Mouse (Mus musculus): ENCODE data around the gene Tysnd1. TPM values are rescaled to one million over a fixed set of nuclear protein-coding genes. Genes with fewer than 3 reads are reported as not detected.

Tysnd1 gene
- total RNA-seq (2018; cell fraction: chromatin; rRNA removed): 10 to 100 TPM in 12 of 26 experiments, 1 to 10 TPM in 14; 3.7 to 20.0 (median 9.2) TPM
- 10 to 100 TPM in 23 of 26 experiments, 1 to 10 TPM in 3; 7.0 to 18.4 (median 13.6) TPM for total RNA-seq (2018; cell fraction: cytosol; rRNA removed)
- total RNA-seq (2018; cell fraction: nucleus; rRNA removed): 10 to 100 TPM in 19 of 26 experiments, 1 to 10 TPM in 7; 6.4 to 28.4 (median 12.1) TPM
- polyA plus RNA-seq (2018): 9.0 to 16.4 TPM (median 13.3 TPM) in 3 replicates

DNA sequence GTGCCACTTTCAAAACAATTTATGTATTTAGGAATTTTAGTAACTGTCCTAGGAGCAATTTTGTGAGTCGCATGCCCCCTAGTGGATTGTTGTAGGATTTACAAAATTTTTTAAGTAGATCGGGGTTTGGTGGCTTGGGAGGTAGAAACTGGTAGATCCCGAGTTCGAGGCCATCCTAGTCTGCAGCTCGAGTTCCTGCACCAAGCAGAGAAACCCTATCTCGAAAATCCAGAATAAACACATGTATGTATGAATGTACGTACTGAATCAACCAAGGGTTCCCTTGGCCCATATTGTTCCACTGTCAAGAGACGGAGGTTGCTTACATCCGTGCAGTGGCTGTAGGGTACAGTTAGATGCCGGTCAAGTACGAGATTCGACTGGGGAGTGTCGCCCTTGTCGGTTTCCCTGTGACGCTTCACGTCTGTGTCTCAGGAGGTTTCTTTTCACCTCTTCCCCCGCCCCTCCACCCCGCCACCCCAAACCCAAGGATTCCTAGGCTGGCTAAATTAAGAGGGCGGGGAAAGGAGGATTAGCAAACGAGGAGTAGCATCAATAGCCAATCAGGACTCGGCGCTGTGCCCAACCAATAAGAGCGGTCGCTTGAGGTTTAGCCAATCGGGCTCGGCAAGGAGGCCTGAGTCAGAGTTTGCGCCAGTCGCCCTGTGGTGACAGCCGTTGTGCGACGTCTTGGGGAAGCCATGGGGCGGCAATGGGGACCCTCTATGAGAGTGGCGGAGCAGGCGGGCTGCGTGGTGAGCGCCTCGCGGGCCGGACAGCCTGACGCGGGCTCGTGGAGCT is at the start of gene Tysnd1:
Gene Tysnd1, plus strand, starts transcription at position 645 of the 801 bp plus-strand sequence.
- Histone ChIP-seq H3K79me2 (ENCODE audit: inconsistent target) (peaks cover 14% of the 10 kb centered on the region; the same call in 1 of the 2 replicates), H3K36me3 (ENCODE audit: inconsistent target) (peaks cover 20% of the 10 kb centered on the region), H3K27ac (peak within 1 kb of the TSS; percentile 58), H3K4me3 (ENCODE audit: inconsistent target) (peak within 1 kb of the TSS; percentile 56)
- under 1% methylated on average over 42 of the region's 42 CpGs for WGBS (ENCODE audit: missing documents)

- no peak overlapping the region for H3K27ac ChIP-seq
- no peak overlapping the region for H3K4me3 ChIP-seq (ENCODE audit: inconsistent target)
- no peaks in the 10 kb centered on the region for H3K79me2 ChIP-seq (ENCODE audit: inconsistent target)
- 99% methylated on average over 7 of the region's 7 CpGs for WGBS (ENCODE audit: missing documents)
- no peaks in the 10 kb centered on the region for H3K36me3 ChIP-seq (ENCODE audit: inconsistent target)
Measured at GRCm38 (mm10) chr10:61646557-61646956, 48.8 kb upstream of the Tysnd1 start.

DNA sequence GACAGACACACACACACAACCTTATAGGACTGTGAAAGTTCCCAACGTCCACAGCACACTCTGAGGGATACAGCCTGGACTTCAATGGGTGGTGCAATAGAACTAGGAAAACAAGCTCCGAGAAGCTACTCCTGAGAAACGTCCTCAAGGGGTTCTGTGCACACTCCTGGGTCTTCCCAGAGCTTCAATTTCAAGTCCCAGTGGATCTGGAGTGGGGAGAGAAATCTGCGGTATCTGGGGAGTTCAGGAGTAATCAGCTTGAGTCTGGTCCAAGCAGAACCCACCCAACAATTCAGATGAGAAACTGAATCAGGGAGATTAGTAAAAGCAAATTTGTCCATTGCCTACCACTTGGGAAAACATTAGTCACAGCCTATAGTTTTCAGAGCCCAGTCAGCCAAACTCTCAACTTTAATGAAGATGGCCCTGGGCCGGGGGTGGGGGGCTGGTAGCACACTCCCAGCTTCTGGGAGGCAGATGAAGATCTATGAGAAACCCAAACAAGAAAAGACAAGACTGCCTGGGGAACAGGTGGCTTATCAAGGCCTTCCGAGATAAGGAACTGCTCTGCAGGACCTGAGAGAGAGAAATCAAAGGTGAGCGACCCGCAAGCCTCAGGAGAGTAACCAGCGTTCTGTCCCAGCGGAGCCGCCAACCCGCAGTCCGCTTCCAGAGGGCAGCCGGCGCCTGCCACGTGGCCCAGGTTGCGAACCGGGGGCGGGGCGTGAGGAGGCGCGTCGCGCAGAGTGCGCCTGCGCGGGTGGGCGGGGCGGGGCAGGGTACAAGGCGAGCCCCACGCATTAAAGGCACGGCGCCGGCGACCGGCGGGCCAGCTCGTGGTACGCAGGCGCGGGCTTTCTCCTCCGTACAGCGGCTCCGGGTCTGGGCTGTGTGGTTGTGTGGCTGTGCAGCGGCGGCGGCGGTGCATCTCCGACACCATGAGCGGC is 47.3 kb upstream of the Tysnd1 start, which contains the start of gene Ppa1:
Gene Ppa1, plus strand, starts transcription at position 763 of the 947 bp plus-strand sequence.
- Histone ChIP-seq H3K36me3 (ENCODE audit: inconsistent target) (no peaks in the 10 kb centered on the region), H3K4me3 (ENCODE audit: inconsistent target) (peak within 1 kb of the TSS; percentile 81), H3K27ac (no peak within 1 kb of the TSS), H3K79me2 (ENCODE audit: inconsistent target) (no peaks in the 10 kb centered on the region)
- WGBS (ENCODE audit: missing documents): 4% methylated on average over 40 of the region's 50 CpGs

- Histone ChIP-seq H3K79me2 (ENCODE audit: inconsistent target) (no peaks in the 10 kb centered on the region), H3K4me3 (ENCODE audit: inconsistent target) (peak overlapping the region; percentile 81), H3K27ac (no peak overlapping the region), H3K36me3 (ENCODE audit: inconsistent target) (no peaks in the 10 kb centered on the region)
- 3% methylated on average over 47 of the region's 49 CpGs for WGBS (ENCODE audit: missing documents)
Measured at GRCm38 (mm10) chr10:61648737-61649645, 46.3 kb upstream of the Tysnd1 start.

DNA sequence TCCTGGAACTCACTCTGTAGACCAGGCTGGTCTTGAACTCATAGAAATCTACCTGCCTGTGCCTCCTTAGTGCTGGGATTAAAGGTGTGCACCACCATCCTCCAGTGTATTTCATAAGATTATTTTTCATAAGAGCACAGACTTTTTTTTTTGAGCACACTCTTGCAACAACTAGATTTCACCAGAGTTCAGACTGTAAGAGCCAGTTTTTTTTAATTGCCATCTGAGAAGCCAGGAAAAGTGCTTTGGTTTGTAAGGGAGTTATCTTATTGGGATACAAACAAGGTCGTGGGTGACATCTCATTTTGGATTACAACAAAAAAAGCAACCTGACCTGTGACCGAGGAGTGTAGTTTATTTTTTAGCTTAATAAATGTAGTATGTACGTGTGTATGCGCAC is 41.2 kb upstream of the Tysnd1 start:
- WGBS (ENCODE audit: missing documents): 93% methylated on average over 4 of the region's 4 CpGs
- no peak overlapping the region for H3K27ac ChIP-seq
- H3K36me3 ChIP-seq (ENCODE audit: inconsistent target): no peaks in the 10 kb centered on the region
- H3K4me3 ChIP-seq (ENCODE audit: inconsistent target): no peak overlapping the region
- H3K79me2 ChIP-seq (ENCODE audit: inconsistent target): no peaks in the 10 kb centered on the region

- WGBS (ENCODE audit: missing documents): 46% methylated on average over 7 of the region's 7 CpGs
- H3K36me3 ChIP-seq (ENCODE audit: inconsistent target): no peaks in the 10 kb centered on the region
- no peaks in the 10 kb centered on the region for H3K79me2 ChIP-seq (ENCODE audit: inconsistent target)
- no peak overlapping the region for H3K4me3 ChIP-seq (ENCODE audit: inconsistent target)
- H3K27ac ChIP-seq: no peak overlapping the region
Measured at GRCm38 (mm10) chr10:61654691-61655090, 40.6 kb upstream of the Tysnd1 start.

GRCm38 (mm10) chr10:61655188-61655587 is 40.1 kb upstream of the Tysnd1 start:
- 90% methylated on average over 3 of the region's 3 CpGs for WGBS (ENCODE audit: missing documents)
- H3K4me3 ChIP-seq (ENCODE audit: inconsistent target): no peak overlapping the region
- no peaks in the 10 kb centered on the region for H3K79me2 ChIP-seq (ENCODE audit: inconsistent target)
- H3K27ac ChIP-seq: no peak overlapping the region
- H3K36me3 ChIP-seq (ENCODE audit: inconsistent target): no peaks in the 10 kb centered on the region

GRCm38 (mm10) chr10:61656928-61657882 is 38.1 kb upstream of the Tysnd1 start:
- Histone ChIP-seq H3K27ac (no peak overlapping the region), H3K79me2 (ENCODE audit: inconsistent target) (no peaks in the 10 kb centered on the region), H3K4me3 (ENCODE audit: inconsistent target) (no peak overlapping the region), H3K36me3 (ENCODE audit: inconsistent target) (no peaks in the 10 kb centered on the region)
- WGBS (ENCODE audit: missing documents): 93% methylated on average over 18 of the region's 18 CpGs

DNA sequence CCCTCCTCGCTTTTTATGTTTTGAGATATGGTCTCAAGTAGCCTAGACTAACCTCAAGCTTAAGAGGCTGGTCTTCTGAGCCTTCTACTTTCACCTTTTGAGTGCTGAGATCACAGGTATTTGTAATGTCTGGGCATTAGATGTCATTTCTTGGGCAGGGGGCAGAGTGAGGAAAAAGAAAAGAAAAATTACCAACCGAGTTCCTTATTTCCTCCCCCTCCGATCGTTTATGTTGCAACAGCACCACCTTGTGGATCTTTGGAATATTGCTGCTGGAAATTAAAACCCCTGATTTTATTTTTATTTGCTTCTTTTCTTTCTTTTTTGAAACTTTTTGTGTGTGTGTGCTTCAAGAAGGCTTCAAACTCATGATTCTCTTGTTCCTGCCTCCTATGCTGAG is 37.3 kb upstream of the Tysnd1 start:
- Histone ChIP-seq H3K27ac (no peak overlapping the region), H3K36me3 (ENCODE audit: inconsistent target) (no peaks in the 10 kb centered on the region), H3K79me2 (ENCODE audit: inconsistent target) (no peaks in the 10 kb centered on the region), H3K4me3 (ENCODE audit: inconsistent target) (no peak overlapping the region)
- WGBS (ENCODE audit: missing documents): 100% methylated on average over 1 of the region's 4 CpGs

DNA sequence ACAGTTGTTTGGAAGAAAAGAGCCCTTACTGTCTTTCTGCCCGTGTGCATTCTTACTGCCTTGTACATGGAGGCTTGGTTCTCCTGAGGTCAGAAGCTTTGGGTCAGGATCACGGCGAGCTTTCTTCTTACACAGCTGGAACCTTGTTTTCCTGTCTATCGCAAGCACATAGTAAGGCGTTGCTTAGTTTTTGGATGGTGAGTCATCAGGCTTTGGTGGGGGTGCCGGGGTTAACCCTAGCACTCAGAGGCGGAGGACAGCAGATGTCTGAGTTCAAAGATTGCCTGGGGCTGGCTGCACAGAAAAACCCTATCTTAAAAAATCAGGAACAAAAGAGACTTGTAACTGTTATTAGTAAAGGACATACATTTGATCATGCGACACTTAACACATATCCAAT is 33.4 kb upstream of the Tysnd1 start:
- 74% methylated on average over 8 of the region's 8 CpGs for WGBS (ENCODE audit: missing documents)
- H3K4me3 ChIP-seq (ENCODE audit: inconsistent target): no peak overlapping the region
- no peak overlapping the region for H3K27ac ChIP-seq
- H3K79me2 ChIP-seq (ENCODE audit: inconsistent target): no peaks in the 10 kb centered on the region
- no peaks in the 10 kb centered on the region for H3K36me3 ChIP-seq (ENCODE audit: inconsistent target)

- Histone ChIP-seq H3K27ac (no peak overlapping the region), H3K36me3 (ENCODE audit: inconsistent target) (no peaks in the 10 kb centered on the region)
- 92% methylated on average over 10 of the region's 10 CpGs for WGBS (ENCODE audit: missing documents)
Measured at GRCm38 (mm10) chr10:61662391-61662988, 32.8 kb upstream of the Tysnd1 start.

DNA sequence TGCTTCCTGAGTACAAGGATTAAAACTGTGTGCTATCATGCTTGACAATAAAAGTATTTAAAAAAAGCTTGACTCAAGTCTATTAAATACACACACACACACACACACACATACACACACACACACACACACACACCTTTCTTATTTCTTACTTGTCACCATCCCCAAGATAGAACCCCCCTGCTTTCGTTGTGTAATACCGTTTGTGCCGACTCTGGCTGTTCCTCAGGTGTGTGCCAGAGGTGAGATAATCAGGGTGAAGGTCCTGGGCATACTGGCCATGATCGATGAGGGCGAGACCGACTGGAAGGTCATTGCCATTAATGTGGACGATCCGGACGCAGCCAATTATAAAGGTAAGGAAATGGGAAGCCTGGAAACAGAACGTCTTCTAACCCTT is 30.2 kb upstream of the Tysnd1 start:
- Histone ChIP-seq H3K79me2 (ENCODE audit: inconsistent target) (no peaks in the 10 kb centered on the region), H3K4me3 (ENCODE audit: inconsistent target) (no peak overlapping the region), H3K27ac (no peak overlapping the region), H3K36me3 (ENCODE audit: inconsistent target) (no peaks in the 10 kb centered on the region)
- 92% methylated on average over 10 of the region's 10 CpGs for WGBS (ENCODE audit: missing documents)

More at GRCm38 (mm10) chr10:61662391-61662988, 32.8 kb upstream of the Tysnd1 start:
- H3K79me2 ChIP-seq (ENCODE audit: inconsistent target): no peaks in the 10 kb centered on the region
- no peak overlapping the region for H3K4me3 ChIP-seq (ENCODE audit: inconsistent target)
